Mouse (Mus musculus) myocyte (in vitro differentiated cells): ENCODE data around the gene Zfp42. TPM values are rescaled to one million over a fixed set of nuclear protein-coding genes. Genes with fewer than 3 reads are reported as not detected.

Source experiments
- H3K27me3 ChIP-seq: one replicate; pipeline ENCODE4 v1.6.1; 2011; ENCODE audit not compliant: control insufficient read depth, insufficient read depth, insufficient read length
- H3K36me3 ChIP-seq: one replicate; pipeline ENCODE4 v1.6.1; 2011; ENCODE audit not compliant: control insufficient read depth, insufficient read depth
- H3K4me2 ChIP-seq: one replicate; pipeline ENCODE4 v1.6.1; 2011; ENCODE audit warnings: low read depth, control low read depth
- H3K4me3 ChIP-seq: one replicate; pipeline ENCODE4 v1.5.1; 2011; ENCODE audit warnings: mild to moderate bottlenecking, control low read depth, moderate library complexity
- H3K79me2 ChIP-seq: one replicate; pipeline ENCODE4 v1.6.1; 2011; ENCODE audit not compliant: control insufficient read depth, insufficient read depth
- H3ac ChIP-seq: one replicate; pipeline ENCODE4 v1.6.1; 2011; ENCODE audit not compliant: control insufficient read depth, insufficient read length
- CEBPB ChIP-seq: IDR thresholded peaks from 2 replicates; pipeline ENCODE4 v1.6.1; 2011; ENCODE audit warnings: mild to moderate bottlenecking, moderate library complexity; ENCODE audit not compliant: poor library complexity, insufficient read depth, severe bottlenecking
- E2F4 ChIP-seq: IDR thresholded peaks from one replicate; pipeline ENCODE4 v1.6.1; 2011; ENCODE audit warnings: mild to moderate bottlenecking, control low read depth, moderate library complexity; ENCODE audit not compliant: insufficient read depth
- MAX ChIP-seq: IDR thresholded peaks from one replicate; pipeline ENCODE4 v1.6.1; 2011; ENCODE audit warnings: low read depth, mild to moderate bottlenecking, control low read depth
- MYOD1 ChIP-seq, 3 experiments: IDR thresholded peaks; one replicate each; pipeline ENCODE4 v1.6.1; 2011; ENCODE audit warnings: control low read depth in 2 of 3, low read depth in 2 of 3, mild to moderate bottlenecking in 2 of 3, moderate library complexity in 1 of 3; ENCODE audit not compliant: insufficient read length in 2 of 3, control insufficient read depth in 1 of 3
- MYOG ChIP-seq, 3 experiments: IDR thresholded peaks; one replicate each; pipeline ENCODE4 v1.6.1; 2011; ENCODE audit warnings: control low read depth in 2 of 3, low read depth in 2 of 3, mild to moderate bottlenecking in 2 of 3; ENCODE audit not compliant: insufficient read length in 2 of 3, control insufficient read depth in 1 of 3, insufficient read depth in 1 of 3
- POLR2A ChIP-seq: IDR thresholded peaks from one replicate; pipeline ENCODE4 v1.6.1; 2011; ENCODE audit warnings: low read depth, mild to moderate bottlenecking, control low read depth, moderate library complexity; ENCODE audit not compliant: insufficient read length
- POLR2AphosphoS2 ChIP-seq: IDR thresholded peaks from one replicate; pipeline ENCODE4 v1.6.1; 2011; ENCODE audit warnings: low read depth, control low read depth; ENCODE audit not compliant: insufficient read length
- REST ChIP-seq: IDR thresholded peaks from one replicate; pipeline ENCODE4 v1.6.1; 2011; ENCODE audit warnings: mild to moderate bottlenecking, control low read depth, moderate library complexity; ENCODE audit not compliant: insufficient read depth, insufficient read length
- SRF ChIP-seq: IDR thresholded peaks from one replicate; pipeline ENCODE4 v1.6.1; 2011; ENCODE audit warnings: low read depth; ENCODE audit not compliant: control insufficient read depth, insufficient read length
- TCF12 ChIP-seq: IDR thresholded peaks from one replicate; pipeline ENCODE4 v1.6.1; 2011; ENCODE audit warnings: mild to moderate bottlenecking, control low read depth; ENCODE audit not compliant: poor library complexity, insufficient read depth, severe bottlenecking
- TCF3 ChIP-seq: IDR thresholded peaks from one replicate; pipeline ENCODE4 v1.6.1; 2011; ENCODE audit warnings: low read depth, control low read depth; ENCODE audit not compliant: insufficient read length
- USF1 ChIP-seq: IDR thresholded peaks from one replicate; pipeline ENCODE4 v1.6.1; 2011; ENCODE audit warnings: low read depth, mild to moderate bottlenecking, control low read depth, moderate library complexity
- polyA plus RNA-seq: library from polyadenylated mRNA; unstranded; fragments of >200 nt; fragmentation: generic; extraction: Trizol; gene quantifications from one replicate; pipeline ENCODE4 v1.2.1, GENCODE M21; 2012; ENCODE audit warnings: missing spikeins

The Zfp42 gene
- polyA plus RNA-seq, 1 experiment: not detected

DNA sequence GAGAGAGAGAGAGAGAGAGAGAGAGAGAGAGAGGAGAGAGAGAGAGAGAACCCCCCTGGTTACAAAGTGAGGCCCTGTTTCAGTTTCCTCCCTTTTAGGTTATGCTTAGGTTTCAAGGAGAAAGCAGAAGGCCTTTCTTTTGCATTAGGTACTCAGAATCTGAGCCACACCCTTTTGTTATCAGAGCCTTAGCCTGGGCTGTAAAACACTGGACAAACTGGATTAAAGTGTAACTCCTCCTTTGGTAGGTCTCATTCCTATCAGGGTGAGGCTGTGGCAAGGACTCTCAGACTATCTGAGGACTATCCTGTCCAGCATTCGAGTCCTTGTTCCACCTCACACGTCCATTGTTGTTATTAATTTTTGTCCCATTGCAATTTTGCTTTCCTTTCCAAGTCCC lies 1.4 kb upstream of the Zfp42 start:
- Histone ChIP-seq H3ac (no peak overlapping the region), H3K79me2 (no peaks in the 10 kb centered on the region), H3K4me2 (no peak overlapping the region), H3K27me3 (no peaks in the 10 kb centered on the region), H3K4me3 (no peak overlapping the region), H3K36me3 (no peaks in the 10 kb centered on the region)
- no peak for TF ChIP-seq MYOD1 (IDR thresholded peaks at IDR 0.05; ENCODE audit: control insufficient read depth in 1 of 3, insufficient read length in 2 of 3, low read depth in 2 of 3)
- no peak for TF ChIP-seq POLR2A
- TF ChIP-seq POLR2AphosphoS2: no peak

DNA sequence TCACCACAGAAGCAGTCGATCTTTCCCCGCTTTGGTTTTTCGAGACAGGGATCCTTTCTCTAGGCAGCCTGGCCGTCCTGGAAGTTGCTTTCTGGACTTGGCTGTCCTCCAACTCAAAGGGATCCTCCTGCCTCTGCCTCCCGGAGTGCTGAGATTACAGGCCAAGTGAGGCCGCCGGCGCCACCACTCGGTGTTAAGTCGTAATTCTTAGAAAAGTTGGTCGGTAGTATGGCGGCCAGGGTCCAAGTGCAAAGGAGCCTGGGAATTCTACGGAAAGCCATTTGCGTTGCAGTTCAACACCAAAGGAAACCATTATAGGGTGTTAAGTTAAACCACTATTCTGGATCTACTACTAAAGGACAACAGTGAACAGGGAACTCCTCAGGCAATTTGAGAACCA lies 1.1 kb downstream of the Zfp42 start:
- H3ac ChIP-seq: no peak overlapping the region
- H3K4me3 ChIP-seq: no peak overlapping the region
- TF ChIP-seq POLR2A (no peak), MYOD1 (IDR thresholded peaks at IDR 0.05; ENCODE audit: control insufficient read depth in 1 of 3, insufficient read length in 2 of 3, low read depth in 2 of 3) (no peak), TCF12 (no peak), REST (no peak), POLR2AphosphoS2 (no peak)
- no peaks in the 10 kb centered on the region for H3K27me3 ChIP-seq
- H3K36me3 ChIP-seq: no peaks in the 10 kb centered on the region
- H3K4me2 ChIP-seq: no peak overlapping the region
- H3K79me2 ChIP-seq: no peaks in the 10 kb centered on the region

DNA sequence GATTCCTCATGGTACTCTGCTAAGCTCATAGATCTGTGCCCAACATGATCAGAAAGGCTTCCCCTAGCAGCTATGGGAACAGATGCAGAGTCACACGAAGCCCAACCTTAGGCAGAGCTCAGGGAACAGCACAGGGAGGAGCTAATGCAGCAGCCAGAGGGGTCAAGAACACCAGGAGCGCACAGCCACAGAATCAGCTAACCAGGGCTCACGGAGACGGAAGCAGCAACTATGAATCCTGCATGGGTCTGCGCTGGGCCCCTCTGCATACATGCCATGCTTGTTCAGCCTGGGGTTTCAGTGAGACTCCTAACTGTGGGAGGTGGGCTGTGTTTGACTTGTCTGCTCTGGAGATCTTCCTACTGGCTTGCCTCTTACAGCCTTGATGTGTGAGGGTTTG lies 7.0 kb downstream of the Zfp42 start:
- Histone ChIP-seq H3K4me3 (no peak overlapping the region), H3K79me2 (no peaks in the 10 kb centered on the region), H3K36me3 (no peaks in the 10 kb centered on the region), H3ac (no peak overlapping the region), H3K27me3 (no peaks in the 10 kb centered on the region), H3K4me2 (no peak overlapping the region)
- TF ChIP-seq MAX: no peak
- no peak for TF ChIP-seq MYOD1 (IDR thresholded peaks at IDR 0.05; ENCODE audit: control insufficient read depth in 1 of 3, insufficient read length in 2 of 3, low read depth in 2 of 3)
- no peak for TF ChIP-seq CEBPB
- TF ChIP-seq POLR2A: no peak
- TF ChIP-seq TCF12: no peak
- no peak for TF ChIP-seq TCF3

DNA sequence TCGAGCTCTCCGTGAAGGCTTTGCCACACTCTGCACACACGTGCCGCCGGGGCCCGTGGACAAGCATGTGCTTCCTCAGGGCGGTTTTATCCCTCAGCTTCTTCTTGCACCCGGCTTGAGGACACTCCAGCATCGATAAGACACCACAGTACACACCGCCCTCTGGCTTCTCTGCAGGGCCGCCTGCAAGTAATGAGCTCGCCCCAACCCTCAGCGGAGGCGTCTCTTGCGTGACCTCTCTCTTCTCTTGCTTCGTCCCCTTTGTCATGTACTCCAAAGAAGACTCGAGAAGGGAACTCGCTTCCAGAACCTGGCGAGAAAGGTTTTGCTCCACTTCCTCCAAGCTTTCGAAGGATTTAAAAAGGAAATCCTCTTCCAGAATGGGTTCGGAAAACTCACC lies 11.0 kb downstream of the Zfp42 start:
- Histone ChIP-seq H3K27me3 (no peaks in the 10 kb centered on the region), H3K36me3 (no peaks in the 10 kb centered on the region), H3K4me2 (no peak overlapping the region), H3K4me3 (no peak overlapping the region), H3K79me2 (no peaks in the 10 kb centered on the region), H3ac (no peak overlapping the region)
- no peak for TF ChIP-seq USF1
- no peak for TF ChIP-seq TCF3
- no peak for TF ChIP-seq E2F4
- no peak for TF ChIP-seq SRF
- no peak for TF ChIP-seq MAX
- no peak for TF ChIP-seq POLR2A
- TF ChIP-seq MYOD1 (IDR thresholded peaks at IDR 0.05; ENCODE audit: control insufficient read depth in 1 of 3, insufficient read length in 2 of 3, low read depth in 2 of 3): no peak
- no peak for TF ChIP-seq REST
- no peak for TF ChIP-seq CEBPB
- no peak for TF ChIP-seq MYOG (IDR thresholded peaks at IDR 0.05; ENCODE audit: control insufficient read depth in 1 of 3, insufficient read depth in 1 of 3, insufficient read length in 2 of 3, low read depth in 2 of 3)
- TF ChIP-seq POLR2AphosphoS2: no peak
- TF ChIP-seq TCF12: no peak

DNA sequence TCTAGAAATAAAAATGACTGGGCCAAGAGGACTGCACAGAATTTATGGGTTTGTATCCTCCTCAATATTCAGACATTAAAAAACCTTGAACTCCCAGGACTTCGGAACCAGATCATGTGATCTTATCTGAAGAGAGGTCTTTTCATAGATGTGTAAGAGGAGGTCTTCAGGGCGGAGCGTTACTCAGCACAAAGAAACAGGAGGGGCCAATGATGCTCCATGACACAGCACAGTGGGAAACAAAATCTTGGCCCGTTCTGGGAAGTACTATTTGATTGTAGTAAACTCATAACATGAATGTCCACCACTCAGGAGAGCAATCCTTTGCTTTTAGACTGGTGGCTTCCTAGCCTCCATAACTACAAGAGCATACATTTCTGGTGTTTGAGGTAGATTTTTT lies 12.6 kb downstream of the Zfp42 start:
- Histone ChIP-seq H3K4me2 (no peak overlapping the region), H3K79me2 (no peaks in the 10 kb centered on the region), H3K27me3 (no peaks in the 10 kb centered on the region), H3ac (no peak overlapping the region), H3K4me3 (no peak overlapping the region), H3K36me3 (no peaks in the 10 kb centered on the region)
- no peak for TF ChIP-seq SRF
- no peak for TF ChIP-seq TCF3
- TF ChIP-seq POLR2AphosphoS2: no peak
- no peak for TF ChIP-seq TCF12
- TF ChIP-seq USF1: no peak
- TF ChIP-seq REST: no peak
- no peak for TF ChIP-seq CEBPB
- TF ChIP-seq E2F4: no peak
- no peak for TF ChIP-seq MYOD1 (IDR thresholded peaks at IDR 0.05; ENCODE audit: control insufficient read depth in 1 of 3, insufficient read length in 2 of 3, low read depth in 2 of 3)
- no peak for TF ChIP-seq MAX
- TF ChIP-seq POLR2A: no peak
- no peak for TF ChIP-seq MYOG (IDR thresholded peaks at IDR 0.05; ENCODE audit: control insufficient read depth in 1 of 3, insufficient read depth in 1 of 3, insufficient read length in 2 of 3, low read depth in 2 of 3)
